Mouse (Mus musculus): Measurements from ENCODE around the gene Cpeb3. TPM values are rescaled to one million over a fixed set of nuclear protein-coding genes. Genes with fewer than 3 reads are reported as not detected.

Cpeb3 gene
- polyA plus RNA-seq, 1 experiment from 2014 or later: 10.1 TPM

DNA sequence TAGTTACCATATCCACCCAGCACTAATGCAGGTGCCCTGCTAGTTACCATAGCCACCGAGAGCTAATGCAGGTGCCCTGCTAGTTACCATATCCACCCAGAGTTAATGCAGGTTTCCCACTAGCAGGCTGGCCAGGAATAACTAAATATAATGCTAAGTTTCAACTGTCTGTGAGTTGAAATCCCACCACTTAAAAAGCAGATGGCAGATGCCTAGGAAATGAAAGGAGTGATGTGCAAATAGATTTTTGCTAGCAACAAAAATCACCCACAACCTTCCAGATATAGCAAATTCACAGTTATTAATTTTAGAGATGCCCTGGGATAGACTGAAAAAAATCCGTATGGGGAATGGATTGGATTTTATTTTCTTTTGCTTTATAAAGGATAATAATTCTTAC lies 176.0 kb downstream of the Cpeb3 start:
- no peak overlapping the region for H3K9ac ChIP-seq (replicated peaks)
- H3K4me3 ChIP-seq: no peak overlapping the region
- ATAC-seq (replicated peaks): no peak
- H3K27me3 ChIP-seq: no peaks in the 10 kb centered on the region
- 85% methylated on average over 2 of the region's 2 CpGs for WGBS
- H3K9me3 ChIP-seq: no peaks in the 10 kb centered on the region
- H3K36me3 ChIP-seq: no peaks in the 10 kb centered on the region
- H3K4me2 ChIP-seq (replicated peaks): no peak overlapping the region
- H3K4me1 ChIP-seq: no peaks in the 10 kb centered on the region
- H3K27ac ChIP-seq (replicated peaks): no peak overlapping the region

GRCm38 (mm10) chr19:37031446-37031845 lies 177.0 kb downstream of the Cpeb3 start:
- H3K9ac ChIP-seq (replicated peaks): no peak overlapping the region
- H3K27ac ChIP-seq (replicated peaks): no peak overlapping the region
- WGBS: 93% methylated on average over 5 of the region's 5 CpGs
- H3K4me1 ChIP-seq: no peaks in the 10 kb centered on the region
- no peak overlapping the region for H3K4me3 ChIP-seq
- H3K4me2 ChIP-seq (replicated peaks): no peak overlapping the region
- H3K9me3 ChIP-seq: no peaks in the 10 kb centered on the region
- no peaks in the 10 kb centered on the region for H3K36me3 ChIP-seq
- ATAC-seq (replicated peaks): no peak
- no peaks in the 10 kb centered on the region for H3K27me3 ChIP-seq

DNA sequence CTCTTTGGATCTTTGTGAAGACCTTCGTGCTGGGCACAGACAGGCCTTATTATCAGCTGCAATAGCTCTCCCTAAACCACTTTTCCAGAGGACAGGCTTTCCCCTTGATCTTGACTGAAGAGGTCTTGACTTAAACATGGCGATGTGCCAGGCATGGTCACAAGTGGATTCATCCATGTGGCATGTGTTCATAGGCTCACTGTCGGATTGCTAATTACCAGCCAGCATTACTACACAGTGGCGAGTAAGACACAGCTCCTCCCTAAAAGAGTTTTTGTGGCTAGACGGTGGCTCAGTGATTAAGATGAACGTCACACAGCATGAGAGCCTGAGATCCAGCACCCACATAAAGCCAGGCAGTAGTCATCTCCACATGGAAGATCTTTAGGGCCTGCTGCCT lies 178.6 kb downstream of the Cpeb3 start:
- ATAC-seq (replicated peaks): no peak
- Histone ChIP-seq H3K27ac (replicated peaks) (no peak overlapping the region), H3K9ac (replicated peaks) (no peak overlapping the region), H3K4me1 (no peaks in the 10 kb centered on the region), H3K36me3 (no peaks in the 10 kb centered on the region), H3K4me2 (replicated peaks) (no peak overlapping the region), H3K4me3 (no peak overlapping the region), H3K9me3 (no peaks in the 10 kb centered on the region), H3K27me3 (no peaks in the 10 kb centered on the region)
- WGBS: 49% methylated on average over 6 of the region's 6 CpGs

DNA sequence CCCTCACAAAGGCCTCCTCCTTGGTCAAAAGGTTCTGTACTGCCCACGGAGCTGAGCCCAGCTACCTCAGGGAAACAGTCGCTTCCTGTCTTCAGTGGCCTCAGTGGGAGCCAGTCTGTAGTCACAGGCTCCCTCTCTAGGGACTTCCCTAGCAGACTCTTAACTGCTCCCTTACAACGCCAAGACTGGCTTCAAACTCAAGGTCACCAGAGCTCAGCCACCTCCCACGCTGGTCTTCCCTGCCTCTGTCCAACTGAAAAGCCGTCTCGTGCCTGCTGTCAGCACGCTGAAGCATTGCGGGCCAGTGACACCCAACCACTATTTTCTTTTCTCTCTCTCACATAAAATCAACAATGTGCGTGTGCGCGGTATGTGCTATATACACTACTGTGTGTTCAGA lies 182.0 kb downstream of the Cpeb3 start:
- H3K4me2 ChIP-seq (replicated peaks): no peak overlapping the region
- H3K27ac ChIP-seq (replicated peaks): no peak overlapping the region
- no peaks in the 10 kb centered on the region for H3K9me3 ChIP-seq
- no peaks in the 10 kb centered on the region for H3K27me3 ChIP-seq
- ATAC-seq (replicated peaks): no peak
- no peaks in the 10 kb centered on the region for H3K36me3 ChIP-seq
- H3K4me3 ChIP-seq: no peak overlapping the region
- H3K4me1 ChIP-seq: no peaks in the 10 kb centered on the region
- 88% methylated on average over 11 of the region's 11 CpGs for WGBS
- no peak overlapping the region for H3K9ac ChIP-seq (replicated peaks)

DNA sequence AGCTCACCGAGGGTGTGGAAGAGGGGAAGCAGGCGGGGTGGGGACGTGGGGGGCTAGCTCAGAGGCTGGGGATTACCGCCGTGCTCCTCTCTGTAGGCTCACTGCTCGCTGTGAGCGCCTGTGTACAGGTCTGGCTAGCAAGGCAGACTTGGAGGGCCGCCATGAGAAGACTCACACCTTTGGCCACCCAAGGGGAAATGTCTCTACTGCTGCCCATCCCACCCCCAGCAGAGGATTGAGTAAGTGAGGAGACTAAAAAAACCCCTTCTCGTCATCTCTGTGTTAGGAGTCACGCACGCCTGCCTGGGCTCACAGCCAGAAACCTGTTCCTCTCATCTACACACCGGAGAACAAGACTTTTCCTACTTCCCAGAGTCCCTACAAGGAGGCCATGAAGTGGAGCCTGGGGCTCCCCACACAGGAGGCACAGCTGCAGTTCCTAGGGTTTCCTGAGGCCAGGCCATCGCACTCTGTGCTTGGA lies 182.5 kb downstream of the Cpeb3 start:
- Histone ChIP-seq H3K4me3 (no peak overlapping the region), H3K36me3 (no peaks in the 10 kb centered on the region), H3K9ac (replicated peaks) (no peak overlapping the region), H3K27me3 (no peaks in the 10 kb centered on the region), H3K27ac (replicated peaks) (no peak overlapping the region), H3K4me2 (replicated peaks) (no peak overlapping the region), H3K9me3 (no peaks in the 10 kb centered on the region), H3K4me1 (no peaks in the 10 kb centered on the region)
- ATAC-seq (replicated peaks): no peak; the same call in 1 of the 2 replicates
- WGBS: 67% methylated on average over 13 of the region's 13 CpGs

DNA sequence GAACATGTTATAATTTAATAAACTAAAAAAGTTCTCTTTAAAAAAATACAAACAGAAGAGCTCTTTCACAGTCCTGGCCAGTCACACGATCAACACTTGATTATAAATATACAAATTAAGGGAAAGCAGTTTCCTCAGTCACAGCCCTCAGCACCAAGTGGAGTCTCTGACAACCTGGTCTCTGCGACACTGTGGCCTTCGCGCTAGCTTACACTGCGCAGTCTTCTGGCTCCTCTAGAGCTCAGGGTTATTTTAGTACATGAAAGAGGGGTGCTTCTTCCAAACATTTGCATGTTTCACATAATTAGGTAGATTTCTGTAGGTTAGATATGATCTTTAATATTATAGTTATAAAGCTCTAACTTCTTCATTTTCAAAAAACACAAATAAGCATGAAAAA lies 186.3 kb downstream of the Cpeb3 start:
- WGBS: 87% methylated on average over 5 of the region's 5 CpGs
- Histone ChIP-seq H3K4me1 (peaks cover 7% of the 10 kb centered on the region), H3K9ac (replicated peaks) (no peak overlapping the region)

GRCm38 (mm10) chr19:37020951-37021350 lies 187.4 kb downstream of the Cpeb3 start:
- no peak overlapping the region for H3K27ac ChIP-seq (replicated peaks)
- H3K4me1 ChIP-seq: peaks cover 7% of the 10 kb centered on the region
- H3K9ac ChIP-seq (replicated peaks): no peak overlapping the region
- H3K4me2 ChIP-seq (replicated peaks): no peak overlapping the region
- no peak for ATAC-seq (replicated peaks)
- no peak overlapping the region for H3K4me3 ChIP-seq
- H3K9me3 ChIP-seq: no peaks in the 10 kb centered on the region
- H3K27me3 ChIP-seq: no peaks in the 10 kb centered on the region
- no peaks in the 10 kb centered on the region for H3K36me3 ChIP-seq
- WGBS: 74% methylated on average over 10 of the region's 11 CpGs

More for the DNA sequence above, 186.3 kb downstream of the Cpeb3 start:
- no peaks in the 10 kb centered on the region for H3K27me3 ChIP-seq
- no peak overlapping the region for H3K4me2 ChIP-seq (replicated peaks)
- no peak for ATAC-seq (replicated peaks)
- no peak overlapping the region for H3K27ac ChIP-seq (replicated peaks)
- no peak overlapping the region for H3K4me3 ChIP-seq
- no peaks in the 10 kb centered on the region for H3K36me3 ChIP-seq
- H3K9me3 ChIP-seq: no peaks in the 10 kb centered on the region

- Histone ChIP-seq H3K27me3 (no peaks in the 10 kb centered on the region), H3K36me3 (no peaks in the 10 kb centered on the region), H3K27ac (replicated peaks) (no peak overlapping the region), H3K4me1 (peaks cover 7% of the 10 kb centered on the region), H3K4me2 (replicated peaks) (no peak overlapping the region), H3K9me3 (no peaks in the 10 kb centered on the region), H3K9ac (replicated peaks) (no peak overlapping the region), H3K4me3 (no peak overlapping the region)
- WGBS: 61% methylated on average over 5 of the region's 5 CpGs
- no peak for ATAC-seq (replicated peaks)
Observed at GRCm38 (mm10) chr19:37020531-37020930, 187.9 kb downstream of the Cpeb3 start.

GRCm38 (mm10) chr19:37018931-37019330 lies 189.5 kb downstream of the Cpeb3 start:
- Histone ChIP-seq H3K36me3 (no peaks in the 10 kb centered on the region), H3K9me3 (no peaks in the 10 kb centered on the region), H3K4me3 (peak overlapping the region; percentile 44), H3K4me1 (peaks cover 7% of the 10 kb centered on the region), H3K27me3 (no peaks in the 10 kb centered on the region), H3K4me2 (replicated peaks) (peak overlapping the region; percentile 57), H3K27ac (replicated peaks) (no peak overlapping the region), H3K9ac (replicated peaks) (peak overlapping the region; percentile 41; the same call in 1 of the 2 replicates)
- WGBS: 56% methylated on average over 5 of the region's 5 CpGs
- peak; percentile 20; the same call in 1 of the 2 replicates for ATAC-seq (replicated peaks)

DNA sequence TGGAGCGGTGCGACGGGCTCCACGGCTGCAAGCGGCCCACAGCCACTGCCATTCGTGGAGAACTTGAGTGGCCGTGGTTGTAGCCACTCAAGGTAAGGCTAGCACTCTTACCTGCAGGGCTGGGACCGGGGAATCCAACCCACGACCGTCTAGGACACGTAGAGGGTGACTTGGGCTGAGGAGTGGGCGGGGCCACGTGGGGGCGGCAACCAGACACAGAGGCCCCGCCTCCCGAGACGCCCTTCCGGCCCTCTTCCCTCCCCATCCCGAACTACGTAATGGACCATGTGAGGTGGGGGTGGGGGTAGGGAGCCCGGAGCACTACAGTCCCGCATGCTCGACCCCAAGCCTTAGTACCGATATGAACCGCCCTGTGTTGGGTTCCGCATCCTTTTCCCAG lies 190.0 kb downstream of the Cpeb3 start:
- Histone ChIP-seq H3K9ac (replicated peaks) (peak overlapping the region; percentile 41; the same call in 1 of the 2 replicates), H3K9me3 (no peaks in the 10 kb centered on the region), H3K36me3 (peaks cover 3% of the 10 kb centered on the region; the same call in 1 of the 2 replicates), H3K4me3 (peak overlapping the region; percentile 44), H3K27ac (replicated peaks) (no peak overlapping the region), H3K27me3 (no peaks in the 10 kb centered on the region), H3K4me1 (peaks cover 7% of the 10 kb centered on the region), H3K4me2 (replicated peaks) (peak overlapping the region; percentile 57)
- 3% methylated on average over 26 of the region's 26 CpGs for WGBS
- peak; percentile 95 for ATAC-seq (replicated peaks)

- ATAC-seq (replicated peaks): no peak
- Histone ChIP-seq H3K9ac (replicated peaks) (no peak overlapping the region), H3K4me3 (no peak overlapping the region), H3K4me2 (replicated peaks) (no peak overlapping the region), H3K9me3 (no peaks in the 10 kb centered on the region), H3K4me1 (peaks cover 7% of the 10 kb centered on the region), H3K27me3 (no peaks in the 10 kb centered on the region), H3K36me3 (peaks cover 13% of the 10 kb centered on the region), H3K27ac (replicated peaks) (no peak overlapping the region)
- WGBS: 95% methylated on average over 6 of the region's 6 CpGs
Observed at GRCm38 (mm10) chr19:37016890-37017289, 191.5 kb downstream of the Cpeb3 start.

GRCm38 (mm10) chr19:37014173-37014939 lies 194.0 kb downstream of the Cpeb3 start:
- peaks cover 7% of the 10 kb centered on the region for H3K4me1 ChIP-seq
- H3K27me3 ChIP-seq: no peaks in the 10 kb centered on the region
- 95% methylated on average over 8 of the region's 8 CpGs for WGBS
- ATAC-seq (replicated peaks): no peak
- no peak overlapping the region for H3K4me3 ChIP-seq
- peaks cover 36% of the 10 kb centered on the region for H3K36me3 ChIP-seq
- H3K9me3 ChIP-seq: no peaks in the 10 kb centered on the region
- no peak overlapping the region for H3K4me2 ChIP-seq (replicated peaks)
- H3K9ac ChIP-seq (replicated peaks): no peak overlapping the region
- no peak overlapping the region for H3K27ac ChIP-seq (replicated peaks)

DNA sequence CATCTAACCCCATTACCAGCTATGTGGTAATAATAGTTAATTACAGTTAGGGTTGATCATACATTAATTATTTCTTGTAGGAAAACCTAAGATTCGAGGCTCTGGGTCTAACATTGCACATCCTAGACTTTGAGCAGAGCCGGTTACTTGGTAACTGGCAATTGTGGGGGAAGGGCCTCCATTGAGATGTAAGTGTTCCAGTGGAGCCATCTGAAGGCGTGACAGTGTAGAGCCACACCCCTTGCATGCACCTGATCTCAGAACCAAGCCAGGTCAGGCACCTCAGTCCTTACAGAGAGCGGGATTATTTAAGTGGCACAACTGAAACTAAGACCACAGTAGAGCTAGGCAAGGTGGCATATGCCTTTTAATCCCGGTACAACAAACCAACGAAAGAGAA lies 194.9 kb downstream of the Cpeb3 start:
- WGBS: 99% methylated on average over 6 of the region's 6 CpGs
- ATAC-seq (replicated peaks): no peak
- H3K27me3 ChIP-seq: no peaks in the 10 kb centered on the region
- H3K4me2 ChIP-seq (replicated peaks): no peak overlapping the region
- peaks cover 4% of the 10 kb centered on the region for H3K4me1 ChIP-seq
- no peak overlapping the region for H3K9ac ChIP-seq (replicated peaks)
- H3K9me3 ChIP-seq: no peaks in the 10 kb centered on the region
- H3K4me3 ChIP-seq: no peak overlapping the region
- peaks cover 44% of the 10 kb centered on the region for H3K36me3 ChIP-seq
- H3K27ac ChIP-seq (replicated peaks): no peak overlapping the region

Measured in forebrain, embryonic 15.5 days (tissue).